Comparison of ENCODE assay signal across 25 mouse cellular contexts in genomic region chr9:99662887-99663286, GRCm38 (mm10). TPM values are rescaled to one million over a fixed set of nuclear protein-coding genes. Genes with fewer than 3 reads are reported as not detected.
A peak's percentile ranks its signal among the peaks of the same experiment; 100 is the strongest.
DNase-seq lines count a peak whose midpoint lies in the region; ATAC-seq and TF ChIP-seq lines count a peak whose summit lies in the region.
"Had no signal": no experiment of that assay in that cellular context is flagged by ENCODE, and none has a peak within 500 bp of the region (broad histone marks: within the 10 kb centered on the region; RNA-seq: fewer than 3 reads in every experiment).

No protein-coding gene starts in this region.

- intact Hi-C loops in left cerebral cortex, postnatal 10 days (cut with DNase I): loop anchor here (5.0 kb wide), 1 partner anchor 76 kb away; no protein-coding TSS in a partner anchor

- TF ChIP-seq CTCF in midbrain, postnatal 0 days (IDR thresholded peaks at IDR 0.05): no peak

- no peak overlapping the region for H3K4me3 ChIP-seq in forebrain, embryonic 14.5 days (ENCODE audit: low read depth, low read length)
- H3K4me3 ChIP-seq in forebrain, embryonic 12.5 days (replicated peaks): no peak overlapping the region
- H3K4me3 ChIP-seq in hindbrain, embryonic 11.5 days (ENCODE audit: low read depth, low read length): no peak overlapping the region
- no peak overlapping the region for H3K4me3 ChIP-seq in hindbrain, embryonic 12.5 days
- H3K4me3 ChIP-seq in midbrain, embryonic 13.5 days (replicated peaks): no peak overlapping the region
- H3K4me3 ChIP-seq in midbrain, postnatal 0 days (ENCODE audit: low read depth, low read length): no peak overlapping the region
- H3K4me3 ChIP-seq in limb, embryonic 15.5 days: no peak overlapping the region
- H3K4me3 ChIP-seq: embryonic facial prominence, embryonic 12.5 days; erythroblast, embryonic 14.5 days; hindbrain, embryonic 15.5 days; liver, embryonic 15.5 days had no signal

- H3K9me3 ChIP-seq in forebrain, embryonic 14.5 days (replicated peaks; ENCODE audit: control insufficient read depth, low read length): no peaks in the 10 kb centered on the region
- no peaks in the 10 kb centered on the region for H3K9me3 ChIP-seq in forebrain, embryonic 12.5 days
- H3K9me3 ChIP-seq in hindbrain, embryonic 11.5 days (ENCODE audit: control insufficient read depth, low read length): no peaks in the 10 kb centered on the region
- no peaks in the 10 kb centered on the region for H3K9me3 ChIP-seq in hindbrain, embryonic 12.5 days (replicated peaks)
- no peaks in the 10 kb centered on the region for H3K9me3 ChIP-seq in midbrain, embryonic 13.5 days
- H3K9me3 ChIP-seq in midbrain, postnatal 0 days (ENCODE audit: low read length): no peaks in the 10 kb centered on the region
- H3K9me3 ChIP-seq in limb, embryonic 15.5 days: no peaks in the 10 kb centered on the region
- H3K9me3 ChIP-seq: embryonic facial prominence, embryonic 12.5 days; hindbrain, embryonic 15.5 days; liver, embryonic 15.5 days had no signal

- H3K9ac ChIP-seq in forebrain, embryonic 14.5 days (ENCODE audit: low read length): no peak overlapping the region
- H3K9ac ChIP-seq in forebrain, embryonic 12.5 days: no peak overlapping the region
- H3K9ac ChIP-seq in hindbrain, embryonic 11.5 days (ENCODE audit: low read depth, low read length): no peak overlapping the region
- no peak overlapping the region for H3K9ac ChIP-seq in hindbrain, embryonic 12.5 days
- no peak overlapping the region for H3K9ac ChIP-seq in midbrain, embryonic 13.5 days (replicated peaks)
- H3K9ac ChIP-seq in midbrain, postnatal 0 days (replicated peaks; ENCODE audit: low read length, poor library complexity, severe bottlenecking): no peak overlapping the region
- H3K9ac ChIP-seq in limb, embryonic 15.5 days: no peak overlapping the region
- H3K9ac ChIP-seq: embryonic facial prominence, embryonic 12.5 days; hindbrain, embryonic 15.5 days; liver, embryonic 15.5 days; lung, embryonic 14.5 days had no signal

- H3K4me1 ChIP-seq in forebrain, embryonic 14.5 days (ENCODE audit: control insufficient read depth, insufficient read depth, low read length): no peaks in the 10 kb centered on the region
- no peaks in the 10 kb centered on the region for H3K4me1 ChIP-seq in forebrain, embryonic 12.5 days
- no peaks in the 10 kb centered on the region for H3K4me1 ChIP-seq in hindbrain, embryonic 11.5 days (replicated peaks; ENCODE audit: control insufficient read depth, insufficient read depth, low read length)
- 0 out of 2 replicates have a peak, but pooled peaks cover 4% of the 10 kb centered on the region for H3K4me1 ChIP-seq in hindbrain, embryonic 12.5 days
- 0 out of 2 replicates have a peak, but pooled peaks cover 2% of the 10 kb centered on the region for H3K4me1 ChIP-seq in midbrain, embryonic 13.5 days (replicated peaks)
- H3K4me1 ChIP-seq in midbrain, postnatal 0 days (ENCODE audit: insufficient read depth, low read length): no peaks in the 10 kb centered on the region
- H3K4me1 ChIP-seq in limb, embryonic 15.5 days: no peaks in the 10 kb centered on the region
- H3K4me1 ChIP-seq: embryonic facial prominence, embryonic 12.5 days; hindbrain, embryonic 15.5 days; liver, embryonic 15.5 days had no signal

- ATAC-seq in forebrain, embryonic 14.5 days: peak; percentile 15; the same call in 1 of the 2 replicates
- no peak for ATAC-seq in forebrain, embryonic 12.5 days (ENCODE audit: low FRiP score)
- ATAC-seq in hindbrain, embryonic 11.5 days (ENCODE audit: low FRiP score): 0 out of 2 replicates have a peak, but pooled peaks have one; percentile 25
- no peak for ATAC-seq in hindbrain, embryonic 12.5 days (ENCODE audit: low FRiP score)
- peak; percentile 44; the same call in 1 of the 2 replicates for ATAC-seq in midbrain, embryonic 13.5 days
- ATAC-seq in midbrain, postnatal 0 days (ENCODE audit: low FRiP score): no peak
- ATAC-seq in limb, embryonic 15.5 days (ENCODE audit: insufficient number of reproducible peaks, low FRiP score, low TSS enrichment, low read depth): peak; percentile 52; the same call in 1 of the 2 replicates

- no peaks in the 10 kb centered on the region for H3K27me3 ChIP-seq in forebrain, embryonic 14.5 days (replicated peaks; ENCODE audit: control insufficient read depth, insufficient read depth, low read length)
- H3K27me3 ChIP-seq in forebrain, embryonic 12.5 days: no peaks in the 10 kb centered on the region
- no peaks in the 10 kb centered on the region for H3K27me3 ChIP-seq in hindbrain, embryonic 11.5 days (ENCODE audit: control insufficient read depth, insufficient read depth, low read length)
- H3K27me3 ChIP-seq in hindbrain, embryonic 12.5 days: no peaks in the 10 kb centered on the region
- H3K27me3 ChIP-seq in midbrain, embryonic 13.5 days: no peaks in the 10 kb centered on the region
- H3K27me3 ChIP-seq in midbrain, postnatal 0 days (ENCODE audit: insufficient read depth, low read length): no peaks in the 10 kb centered on the region
- H3K27me3 ChIP-seq in limb, embryonic 15.5 days: no peaks in the 10 kb centered on the region
- H3K27me3 ChIP-seq: embryonic facial prominence, embryonic 12.5 days; hindbrain, embryonic 15.5 days; liver, embryonic 15.5 days had no signal

- H3K36me3 ChIP-seq in forebrain, embryonic 14.5 days (ENCODE audit: control insufficient read depth, insufficient read depth, low read length): peaks cover 38% of the 10 kb centered on the region
- H3K36me3 ChIP-seq in forebrain, embryonic 12.5 days (replicated peaks): peaks cover 66% of the 10 kb centered on the region
- no peaks in the 10 kb centered on the region for H3K36me3 ChIP-seq in hindbrain, embryonic 11.5 days (ENCODE audit: control insufficient read depth, insufficient read depth, low read length)
- peaks cover 32% of the 10 kb centered on the region for H3K36me3 ChIP-seq in hindbrain, embryonic 12.5 days
- H3K36me3 ChIP-seq in midbrain, embryonic 13.5 days: peaks cover 24% of the 10 kb centered on the region
- H3K36me3 ChIP-seq in midbrain, postnatal 0 days (ENCODE audit: insufficient read depth, low read length): peaks cover 7% of the 10 kb centered on the region; the same call in 1 of the 2 replicates
- H3K36me3 ChIP-seq in limb, embryonic 15.5 days: peaks cover 81% of the 10 kb centered on the region
- H3K36me3 ChIP-seq: liver, embryonic 15.5 days had no signal

- no peak for DNase-seq in forebrain, embryonic 14.5 days (ENCODE audit: low spot score)
- no peak for DNase-seq in hindbrain, embryonic 11.5 days (ENCODE audit: low spot score)
- DNase-seq in midbrain, postnatal 0 days (ENCODE audit: low spot score): no peak
- DNase-seq in left cerebral cortex, postnatal 10 days (ENCODE audit: extremely low spot score in 1 of 2, low spot score in 2 of 2): no peak

- no peak overlapping the region for H3K4me2 ChIP-seq in forebrain, embryonic 14.5 days (ENCODE audit: low read length)
- no peak overlapping the region for H3K4me2 ChIP-seq in forebrain, embryonic 12.5 days
- H3K4me2 ChIP-seq in hindbrain, embryonic 11.5 days (replicated peaks; ENCODE audit: low read depth, low read length): no peak overlapping the region
- H3K4me2 ChIP-seq in hindbrain, embryonic 12.5 days (replicated peaks): no peak overlapping the region
- no peak overlapping the region for H3K4me2 ChIP-seq in midbrain, embryonic 13.5 days (replicated peaks)
- no peak overlapping the region for H3K4me2 ChIP-seq in midbrain, postnatal 0 days (ENCODE audit: low read depth, low read length, poor library complexity, severe bottlenecking)
- no peak overlapping the region for H3K4me2 ChIP-seq in limb, embryonic 15.5 days
- H3K4me2 ChIP-seq: embryonic facial prominence, embryonic 12.5 days; heart, embryonic 11.5 days; hindbrain, embryonic 15.5 days; liver, embryonic 15.5 days; lung, embryonic 14.5 days had no signal

- no peak overlapping the region for H3K27ac ChIP-seq in forebrain, embryonic 14.5 days (ENCODE audit: low read depth, low read length)
- H3K27ac ChIP-seq in forebrain, embryonic 12.5 days: no peak overlapping the region
- H3K27ac ChIP-seq in hindbrain, embryonic 11.5 days (ENCODE audit: low read depth, low read length): no peak overlapping the region
- no peak overlapping the region for H3K27ac ChIP-seq in hindbrain, embryonic 12.5 days
- H3K27ac ChIP-seq in midbrain, embryonic 13.5 days: no peak overlapping the region
- no peak overlapping the region for H3K27ac ChIP-seq in midbrain, postnatal 0 days (ENCODE audit: low read depth, low read length)
- no peak overlapping the region for H3K27ac ChIP-seq in limb, embryonic 15.5 days
- H3K27ac ChIP-seq: embryonic facial prominence, embryonic 12.5 days; hindbrain, embryonic 15.5 days; liver, embryonic 15.5 days had no signal

- WGBS in forebrain, embryonic 14.5 days: 93% methylated on average over 10 of the region's 10 CpGs
- 91% methylated on average over 10 of the region's 10 CpGs for WGBS in forebrain, embryonic 12.5 days
- 91% methylated on average over 10 of the region's 10 CpGs for WGBS in hindbrain, embryonic 11.5 days
- 92% methylated on average over 10 of the region's 10 CpGs for WGBS in hindbrain, embryonic 12.5 days
- WGBS in midbrain, embryonic 13.5 days: 92% methylated on average over 10 of the region's 10 CpGs
- 96% methylated on average over 10 of the region's 10 CpGs for WGBS in midbrain, postnatal 0 days
- WGBS in limb, embryonic 15.5 days: 93% methylated on average over 10 of the region's 10 CpGs

RNA-seq across cellular contexts. Expression of gene Dzip1l, which starts 33.6 kb away (rescaled TPM):
- polyA plus RNA-seq in forebrain, embryonic 14.5 days (2014; fragmentation: Nextera tagmentation; extraction: Ambion mirVana): 6.4 and 7.2 TPM in 2 replicates
- 20.6 and 22.3 TPM in 2 replicates for polyA plus RNA-seq in forebrain, embryonic 12.5 days (2016; fragmentation: Nextera tagmentation; extraction: Ambion mirVana)
- polyA plus RNA-seq in hindbrain, embryonic 11.5 days (2014; fragmentation: Nextera tagmentation; extraction: Ambion mirVana): 12.0 and 14.5 TPM in 2 replicates
- polyA plus RNA-seq in hindbrain, embryonic 12.5 days (2016; fragmentation: Nextera tagmentation; extraction: Ambion mirVana): 16.9 and 18.6 TPM in 2 replicates
- 11.1 and 12.8 TPM in 2 replicates for polyA plus RNA-seq in midbrain, embryonic 13.5 days (2015; fragmentation: Nextera tagmentation; extraction: Ambion mirVana)
- total RNA-seq in midbrain, postnatal 0 days (2014; rRNA removed): 19.9 and 22.5 TPM in 2 replicates
- 7.1 and 8.1 TPM in 2 replicates for polyA plus RNA-seq in midbrain, postnatal 0 days (2015; fragmentation: Nextera tagmentation; extraction: Ambion mirVana)
- polyA plus RNA-seq in limb, embryonic 15.5 days (2015; fragmentation: Nextera tagmentation; extraction: Ambion mirVana): 20.8 and 21.8 TPM in 2 replicates
- total RNA-seq in left cerebral cortex, postnatal 10 days (2021): 10 to 100 TPM; 24.9 to 31.4 TPM

RNA-seq across cellular contexts. Expression of gene A4gnt, which starts 50.6 kb away (rescaled TPM):
- polyA plus RNA-seq in forebrain, embryonic 14.5 days (2014; fragmentation: Nextera tagmentation; extraction: Ambion mirVana): not detected in 2 replicates
- not detected in 2 replicates for polyA plus RNA-seq in forebrain, embryonic 12.5 days (2016; fragmentation: Nextera tagmentation; extraction: Ambion mirVana)
- polyA plus RNA-seq in hindbrain, embryonic 11.5 days (2014; fragmentation: Nextera tagmentation; extraction: Ambion mirVana): not detected in 2 replicates
- polyA plus RNA-seq in hindbrain, embryonic 12.5 days (2016; fragmentation: Nextera tagmentation; extraction: Ambion mirVana): not detected in 2 replicates
- not detected in 2 replicates for polyA plus RNA-seq in midbrain, embryonic 13.5 days (2015; fragmentation: Nextera tagmentation; extraction: Ambion mirVana)
- total RNA-seq in midbrain, postnatal 0 days (2014; rRNA removed): not detected in 2 replicates
- not detected in 2 replicates for polyA plus RNA-seq in midbrain, postnatal 0 days (2015; fragmentation: Nextera tagmentation; extraction: Ambion mirVana)
- 0.06 and 0.16 TPM in 2 replicates for polyA plus RNA-seq in limb, embryonic 15.5 days (2015; fragmentation: Nextera tagmentation; extraction: Ambion mirVana)
- not detected for total RNA-seq in left cerebral cortex, postnatal 10 days (2021)
- total RNA-seq: adrenal gland, adult 18-20 months; gastrocnemius, postnatal 14 days; heart, adult 18-20 months; layer of hippocampus, postnatal 25 days; left cerebral cortex, postnatal 4 days; liver, adult 2 months had no signal
- polyA plus RNA-seq: embryonic facial prominence, embryonic 12.5 days; erythroblast, embryonic 14.5 days; heart, embryonic 11.5 days; heart, postnatal 0 days; hindbrain, embryonic 15.5 days; liver, adult 2 months; liver, embryonic 15.5 days; lung, embryonic 14.5 days; neural tube, embryonic 11.5 days had no signal

RNA-seq across cellular contexts. Expression of gene Cldn18, which starts 54.2 kb away (rescaled TPM):
- polyA plus RNA-seq in forebrain, embryonic 14.5 days (2014; fragmentation: Nextera tagmentation; extraction: Ambion mirVana): not detected in 2 replicates
- polyA plus RNA-seq in forebrain, embryonic 12.5 days (2016; fragmentation: Nextera tagmentation; extraction: Ambion mirVana): not detected in 2 replicates
- not detected in 2 replicates for polyA plus RNA-seq in hindbrain, embryonic 11.5 days (2014; fragmentation: Nextera tagmentation; extraction: Ambion mirVana)
- not detected in 2 replicates for polyA plus RNA-seq in hindbrain, embryonic 12.5 days (2016; fragmentation: Nextera tagmentation; extraction: Ambion mirVana)
- polyA plus RNA-seq in midbrain, embryonic 13.5 days (2015; fragmentation: Nextera tagmentation; extraction: Ambion mirVana): 0.12 TPM in 1 of 2 replicates, not detected in the other
- total RNA-seq in midbrain, postnatal 0 days (2014; rRNA removed): not detected in 2 replicates
- polyA plus RNA-seq in midbrain, postnatal 0 days (2015; fragmentation: Nextera tagmentation; extraction: Ambion mirVana): not detected in 2 replicates
- polyA plus RNA-seq in limb, embryonic 15.5 days (2015; fragmentation: Nextera tagmentation; extraction: Ambion mirVana): 0.15 TPM in 1 of 2 replicates, not detected in the other
- not detected for total RNA-seq in left cerebral cortex, postnatal 10 days (2021)
- total RNA-seq: adrenal gland, adult 18-20 months; gastrocnemius, postnatal 14 days; heart, adult 18-20 months; layer of hippocampus, adult 8-10 months; layer of hippocampus, postnatal 25 days; left cerebral cortex, adult 8-10 months; left cerebral cortex, postnatal 4 days; liver, adult 2 months had no signal
- polyA plus RNA-seq: embryonic facial prominence, embryonic 12.5 days; erythroblast, embryonic 14.5 days; liver, adult 2 months; neural tube, embryonic 11.5 days; urinary bladder, adult 2 months had no signal

Comparison
In these comparisons a context has a peak if more than half of its experiments do, and no peak if none do; other contexts are left out.
1. ATAC-seq: peak in forebrain, embryonic 14.5 days (single experiment), hindbrain, embryonic 11.5 days (single experiment), midbrain, embryonic 13.5 days (single experiment) and limb, embryonic 15.5 days (single experiment); none in forebrain, embryonic 12.5 days (single experiment), hindbrain, embryonic 12.5 days (single experiment) and midbrain, postnatal 0 days (single experiment).